In the genomic region with DNA sequence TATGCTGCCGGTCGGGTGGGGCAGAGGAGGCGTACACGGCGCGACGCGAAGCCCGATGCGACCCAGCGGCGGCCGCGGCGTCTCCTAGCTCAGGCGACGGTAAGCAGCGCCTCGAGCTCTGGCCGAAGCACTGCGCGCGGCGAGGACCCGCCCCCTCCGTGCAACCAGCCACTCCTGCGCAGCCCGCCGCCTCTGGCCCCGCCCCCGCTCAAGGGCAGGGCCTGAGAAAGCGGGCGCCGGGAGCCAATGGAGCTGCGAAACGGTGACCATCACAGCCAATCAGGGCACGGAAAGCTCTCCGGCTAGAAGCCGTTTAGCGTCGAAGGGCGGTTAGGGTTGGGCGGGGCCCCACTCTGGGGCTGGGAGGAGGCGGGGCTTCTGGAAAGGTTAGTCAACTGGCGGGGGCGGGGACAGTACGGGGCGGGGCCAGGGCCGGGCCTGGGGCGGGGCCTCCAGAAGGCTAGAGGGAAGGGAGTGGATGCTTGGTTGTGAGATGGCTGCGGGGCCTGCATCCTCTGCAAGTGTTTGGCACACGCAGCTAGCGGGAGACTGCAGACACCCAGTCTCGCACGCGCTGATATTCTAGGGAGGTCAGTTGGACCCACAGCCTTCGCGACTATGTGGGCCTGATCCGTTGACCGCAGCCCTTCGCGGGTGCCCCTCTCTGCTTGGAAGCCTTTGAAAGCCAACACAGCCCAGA, we compare ENCODE assay signal across 9 mouse cellular contexts. TPM values are rescaled to one million over a fixed set of nuclear protein-coding genes. Genes with fewer than 3 reads are reported as not detected.
DNase-seq lines count a peak whose midpoint lies in the region; ATAC-seq and TF ChIP-seq lines count a peak whose summit lies in the region.
"Had no signal": no experiment of that assay in that cellular context is flagged by ENCODE, and none has a peak within 500 bp of the region (broad histone marks: within the 10 kb centered on the region; RNA-seq: fewer than 3 reads in every experiment).

A gene (minus strand): TSS at position 98 of the 700 bp plus-strand sequence.

- H3K4me3 ChIP-seq in heart, embryonic 13.5 days: peak within 1 kb of the TSS; percentile 65
- peak within 1 kb of the TSS; percentile 45 for H3K4me3 ChIP-seq in kidney, postnatal 0 days (replicated peaks; ENCODE audit: low read depth, low read length)
- peak within 1 kb of the TSS; percentile 75 for H3K4me3 ChIP-seq in liver, adult 2 months (ENCODE audit: insufficient read depth, low read depth, low read length)
- H3K4me3 ChIP-seq in myocyte: peak within 1 kb of the TSS; percentile 26

- H3K27ac ChIP-seq in heart, embryonic 13.5 days (replicated peaks): no peak within 1 kb of the TSS
- no peak within 1 kb of the TSS for H3K27ac ChIP-seq in kidney, postnatal 0 days
- H3K27ac ChIP-seq in liver, adult 2 months (replicated peaks; ENCODE audit: insufficient read depth, low read depth, low read length): no peak within 1 kb of the TSS

- no peaks in the 10 kb centered on the region for H3K27me3 ChIP-seq in heart, embryonic 13.5 days (replicated peaks)
- no peaks in the 10 kb centered on the region for H3K27me3 ChIP-seq in kidney, postnatal 0 days (ENCODE audit: insufficient read depth, low read length)
- H3K27me3 ChIP-seq in liver, adult 2 months (ENCODE audit: control insufficient read depth, insufficient read depth, low read length): no peaks in the 10 kb centered on the region
- H3K27me3 ChIP-seq in myocyte (ENCODE audit: control insufficient read depth, insufficient read depth, insufficient read length): no peaks in the 10 kb centered on the region

- peak; percentile 48; the same call in 1 of the 2 replicates for TF ChIP-seq POLR2A in liver, adult 2 months (IDR thresholded peaks at IDR 0.05; ENCODE audit: extremely low read depth, insufficient read depth, low read length)
- TF ChIP-seq POLR2A in myocyte (IDR thresholded peaks at IDR 0.05; ENCODE audit: insufficient read length, low read depth): peak; percentile 97

- 3% methylated on average over 62 of the region's 62 CpGs for WGBS in heart, embryonic 13.5 days
- WGBS in kidney, postnatal 0 days: 1% methylated on average over 62 of the region's 62 CpGs
- WGBS in liver, adult 2 months: 4% methylated on average over 62 of the region's 62 CpGs

- no peaks in the 10 kb centered on the region for H3K79me2 ChIP-seq in liver, adult 2 months (ENCODE audit: control insufficient read depth, insufficient read depth, low read length)
- no peaks in the 10 kb centered on the region for H3K79me2 ChIP-seq in myocyte (ENCODE audit: control insufficient read depth, insufficient read depth)

- H3K36me3 ChIP-seq in heart, embryonic 13.5 days: no peaks in the 10 kb centered on the region
- no peaks in the 10 kb centered on the region for H3K36me3 ChIP-seq in kidney, postnatal 0 days (ENCODE audit: insufficient read depth, low read length)
- no peaks in the 10 kb centered on the region for H3K36me3 ChIP-seq in liver, adult 2 months (ENCODE audit: control insufficient read depth, insufficient read depth, low read length)
- no peaks in the 10 kb centered on the region for H3K36me3 ChIP-seq in myocyte (ENCODE audit: control insufficient read depth, insufficient read depth)
- H3K36me3 ChIP-seq: G1E had no signal

- H3ac ChIP-seq in myocyte (ENCODE audit: control insufficient read depth, insufficient read length): peak within 1 kb of the TSS; percentile 9

- no peaks in the 10 kb centered on the region for H3K9me3 ChIP-seq in heart, embryonic 13.5 days
- H3K9me3 ChIP-seq in kidney, postnatal 0 days (replicated peaks; ENCODE audit: low read length): no peaks in the 10 kb centered on the region

- H3K4me2 ChIP-seq in heart, embryonic 13.5 days: peak within 1 kb of the TSS; percentile 94
- H3K4me2 ChIP-seq in kidney, postnatal 0 days (ENCODE audit: low read length): peak within 1 kb of the TSS; percentile 73
- H3K4me2 ChIP-seq in myocyte (ENCODE audit: low read depth): peak within 1 kb of the TSS; percentile 95

- peaks cover 41% of the 10 kb centered on the region for H3K4me1 ChIP-seq in heart, embryonic 13.5 days
- peaks cover 13% of the 10 kb centered on the region; the same call in 1 of the 2 replicates for H3K4me1 ChIP-seq in kidney, postnatal 0 days (replicated peaks; ENCODE audit: insufficient read depth, low read length)
- 0 out of 2 replicates have a peak, but pooled peaks cover 3% of the 10 kb centered on the region for H3K4me1 ChIP-seq in liver, adult 2 months (ENCODE audit: control insufficient read depth, insufficient read depth, low read length)

- peak; percentile 98 for DNase-seq in CD4-positive helper T cell, adult 2 months (ENCODE audit: low read depth, low spot score)
- peak; percentile 94 for DNase-seq in c-Kit-positive CD71-negative TER-119-negative erythroid progenitor cells, embryonic 14.5 days (ENCODE audit: low read depth)
- peak; percentile 94 for DNase-seq in fibroblast of lung, adult 2 months (ENCODE audit: low read depth)
- peak; percentile 100 for DNase-seq in kidney, postnatal 0 days (ENCODE audit: low spot score)
- peak; percentile 88 for DNase-seq in liver, adult 2 months (ENCODE audit: extremely low read depth, low read depth, low spot score)
- DNase-seq in spleen, postnatal 4 days (ENCODE audit: low spot score in 2 of 2): peak; percentile 93 to 96

- H3K9ac ChIP-seq in heart, embryonic 13.5 days: peak within 1 kb of the TSS; percentile 82
- peak within 1 kb of the TSS; percentile 59 for H3K9ac ChIP-seq in kidney, postnatal 0 days (ENCODE audit: low read depth, low read length)
- H3K9ac ChIP-seq in liver, adult 2 months (ENCODE audit: low read depth, low read length): peak within 1 kb of the TSS; percentile 91

- TF ChIP-seq CTCF in kidney, postnatal 0 days (IDR thresholded peaks at IDR 0.05; ENCODE audit: low read depth): no peak
- TF ChIP-seq CTCF in liver, adult 2 months (IDR thresholded peaks at IDR 0.05; ENCODE audit: low read depth, low read length): no peak

- peak; percentile 92 for ATAC-seq in heart, embryonic 13.5 days (ENCODE audit: extremely low read depth, insufficient number of reproducible peaks, low FRiP score, low TSS enrichment)
- ATAC-seq in kidney, postnatal 0 days (replicated peaks; ENCODE audit: low FRiP score, low read depth): peak; percentile 98

TF ChIP-seq in myocyte, 11 proteins besides CTCF, POLR2A, EP300 and RAD21:
- TF ChIP-seq POLR2AphosphoS2 (IDR thresholded peaks at IDR 0.05; ENCODE audit: insufficient read length, low read depth): peak; percentile 95
- no peak for TF ChIP-seq SRF (IDR thresholded peaks at IDR 0.05; ENCODE audit: control insufficient read depth, insufficient read length, low read depth)

RNA-seq across cellular contexts. Expression of the gene that starts here (rescaled TPM):
- 11.6 and 11.8 TPM in 2 replicates for polyA plus RNA-seq in heart, embryonic 13.5 days (2015; fragmentation: Nextera tagmentation; extraction: Ambion mirVana)
- 32.3 and 37.8 TPM in 2 replicates for polyA plus RNA-seq in kidney, postnatal 0 days (2015; fragmentation: Nextera tagmentation; extraction: Ambion mirVana)
- 0.37 and 0.40 TPM in 2 replicates for total RNA-seq in liver, adult 2 months (2014; rRNA removed)
- polyA plus RNA-seq in liver, adult 2 months (2012; rRNA removed): 0.22 and 0.55 TPM in 2 replicates
- polyA plus RNA-seq in myocyte (2012; fragmentation: generic; extraction: Trizol): 10.0 TPM
- total RNA-seq: G1E had no signal
- polyA plus RNA-seq: G1E had no signal

Comparison
In these comparisons a context has a peak if more than half of its experiments do, and no peak if none do; other contexts are left out.
1. Peak in DNase-seq, H3K4me3 ChIP-seq and H3K9ac ChIP-seq in liver, adult 2 months; RNA of the gene not detected or under 1 TPM.